Mouse (Mus musculus) midbrain, embryonic 11.5 days (tissue): ENCODE data around the gene Olfr313. TPM values are rescaled to one million over a fixed set of nuclear protein-coding genes. Genes with fewer than 3 reads are reported as not detected.
"Not testable (repeated sequence)": the region's sequence is repeated elsewhere in the genome, so short reads cannot be mapped to it uniquely, and the experiment has no call there.

Experiments used
- ATAC-seq: fragments of 200-750 bp; cut with Nextera tagmentation; 2 replicates; pipeline ENCODE4 v1.8.0; 2017; ENCODE audit warnings: moderate TSS enrichment, moderate library complexity; ENCODE audit not compliant: low FRiP score
- DNase-seq: peaks from one replicate; pipeline ENCODE4 v3.0.0; 2015; ENCODE audit warnings: low spot score; ENCODE audit errors: missing footprints
- H3K27ac ChIP-seq: fragments of 300-500 bp; sonication (generic); 2 replicates; pipeline ENCODE4 v1.5.1; 2014; ENCODE audit warnings: low read depth, low read length
- H3K27me3 ChIP-seq: fragments of 300-500 bp; sonication (generic); 2 replicates; pipeline ENCODE4 v1.6.1; 2014; ENCODE audit warnings: mild to moderate bottlenecking, low read length, moderate library complexity, mixed read lengths; ENCODE audit not compliant: control insufficient read depth, insufficient read depth
- H3K36me3 ChIP-seq: fragments of 300-500 bp; sonication (generic); 2 replicates; pipeline ENCODE4 v1.6.1; 2014; ENCODE audit warnings: mild to moderate bottlenecking, low read length, moderate library complexity, mixed read lengths; ENCODE audit not compliant: control insufficient read depth, insufficient read depth
- H3K4me1 ChIP-seq: fragments of 300-500 bp; sonication (generic); 2 replicates; pipeline ENCODE4 v1.6.1; 2014; ENCODE audit warnings: low read length; ENCODE audit not compliant: control insufficient read depth, insufficient read depth
- H3K4me2 ChIP-seq: fragments of 300-500 bp; sonication (generic); 2 replicates; pipeline ENCODE4 v1.6.1; 2014; ENCODE audit warnings: mild to moderate bottlenecking, moderate library complexity
- H3K4me3 ChIP-seq: fragments of 300-500 bp; sonication (generic); 2 replicates; pipeline ENCODE4 v1.5.1; 2014; ENCODE audit warnings: low read depth, low read length
- H3K9ac ChIP-seq: fragments of 300-500 bp; sonication (generic); 2 replicates; pipeline ENCODE4 v1.6.1; 2014; ENCODE audit warnings: low read length
- H3K9me3 ChIP-seq: fragments of 300-500 bp; sonication (generic); 2 replicates; pipeline ENCODE4 v1.6.1; 2016; ENCODE audit warnings: low read length; ENCODE audit not compliant: control insufficient read depth
- WGBS: fragments of 180-500 bp; shearing (Covaris S2); extraction: QIAGEN DNeasy Blood & Tissue Kit; methylation state at CpG from one replicate; pipeline ENCODE4 v1.1.7; 2014; 5-methylcytosine and 5-hydroxymethylcytosine counted together
- polyA plus RNA-seq: library from polyadenylated mRNA; unstranded; fragments of >200 nt; fragmentation: Nextera tagmentation; extraction: Ambion mirVana; gene quantifications from 2 replicates; pipeline ENCODE4 v1.2.1, GENCODE M21; 2014

Gene Olfr313
- not detected in 2 replicates for polyA plus RNA-seq

- not testable (repeated sequence) for H3K4me3 ChIP-seq, ATAC-seq, H3K9ac ChIP-seq, H3K4me2 ChIP-seq, DNase-seq, H3K27ac ChIP-seq, H3K36me3 ChIP-seq, H3K4me1 ChIP-seq, H3K27me3 ChIP-seq, H3K9me3 ChIP-seq
- WGBS, result 62% methylated on average over 1 of the region's 1 CpGs
These were observed at the start of gene Olfr313 for GRCm38 (mm10) chr11:58814700-58815099. Gene Olfr313 (plus strand): TSS chr11:58815000.

- DNase-seq, result no peak
- no peak within 1 kb of the TSS for H3K4me3 ChIP-seq
- no peak within 1 kb of the TSS for H3K27ac ChIP-seq
- no peaks in the 10 kb centered on the region for H3K36me3 ChIP-seq
- no peak within 1 kb of the TSS for H3K4me2 ChIP-seq
- no peak for ATAC-seq
- H3K9me3 ChIP-seq, result no peaks in the 10 kb centered on the region
- H3K27me3 ChIP-seq, result no peaks in the 10 kb centered on the region
- no peaks in the 10 kb centered on the region for H3K4me1 ChIP-seq
- no peak within 1 kb of the TSS for H3K9ac ChIP-seq
These were observed 41.9 kb upstream of the Olfr313 start, which contains the start of gene Olfr315 for GRCm38 (mm10) chr11:58772888-58773287. Gene Olfr315 (plus strand): TSS chr11:58773188.

- Histone ChIP-seq H3K27ac (no peak within 1 kb of the TSS), H3K9me3 (no peaks in the 10 kb centered on the region), H3K27me3 (no peaks in the 10 kb centered on the region), H3K36me3 (no peaks in the 10 kb centered on the region), H3K4me1 (no peaks in the 10 kb centered on the region), H3K4me2 (no peak within 1 kb of the TSS), H3K9ac (no peak within 1 kb of the TSS), H3K4me3 (no peak within 1 kb of the TSS)
- no peak for DNase-seq
- WGBS, result 80% methylated on average over 6 of the region's 6 CpGs
- no peak for ATAC-seq
These were observed 32.2 kb upstream of the Olfr313 start, which contains the start of gene Olfr314 for GRCm38 (mm10) chr11:58782480-58783089. Gene Olfr314 (plus strand): TSS chr11:58782952.

GRCm38 (mm10) chr11:58784182-58784581 is 30.6 kb upstream of the Olfr313 start:
- 85% methylated on average over 2 of the region's 2 CpGs for WGBS
- ATAC-seq (no peak), DNase-seq (no peak)
- Histone ChIP-seq H3K36me3 (no peaks in the 10 kb centered on the region), H3K4me1 (no peaks in the 10 kb centered on the region), H3K4me2 (no peak overlapping the region), H3K9me3 (no peaks in the 10 kb centered on the region), H3K9ac (no peak overlapping the region), H3K27me3 (no peaks in the 10 kb centered on the region), H3K27ac (no peak overlapping the region), H3K4me3 (no peak overlapping the region)

- Histone ChIP-seq H3K4me1 (no peaks in the 10 kb centered on the region), H3K36me3 (no peaks in the 10 kb centered on the region), H3K4me2 (no peak overlapping the region), H3K9ac (no peak overlapping the region), H3K4me3 (no peak overlapping the region), H3K9me3 (no peaks in the 10 kb centered on the region), H3K27ac (no peak overlapping the region), H3K27me3 (no peaks in the 10 kb centered on the region)
- no peak for ATAC-seq
- DNase-seq, result no peak
- 89% methylated on average over 10 of the region's 10 CpGs for WGBS
These were observed 27.1 kb upstream of the Olfr313 start for GRCm38 (mm10) chr11:58787651-58788050.

GRCm38 (mm10) chr11:58788346-58788745 is 26.5 kb upstream of the Olfr313 start:
- ATAC-seq (no peak), DNase-seq (no peak)
- H3K4me1 ChIP-seq, result no peaks in the 10 kb centered on the region
- H3K27me3 ChIP-seq, result no peaks in the 10 kb centered on the region
- WGBS, result 84% methylated on average over 8 of the region's 8 CpGs
- H3K9me3 ChIP-seq, result no peaks in the 10 kb centered on the region
- no peak overlapping the region for H3K27ac ChIP-seq
- H3K4me2 ChIP-seq, result no peak overlapping the region
- no peak overlapping the region for H3K9ac ChIP-seq
- no peak overlapping the region for H3K4me3 ChIP-seq
- H3K36me3 ChIP-seq, result no peaks in the 10 kb centered on the region

- no peak overlapping the region for H3K9ac ChIP-seq
- no peaks in the 10 kb centered on the region for H3K27me3 ChIP-seq
- no peak overlapping the region for H3K4me3 ChIP-seq
- H3K4me1 ChIP-seq, result no peaks in the 10 kb centered on the region
- WGBS, result 35% methylated on average over 3 of the region's 3 CpGs
- H3K36me3 ChIP-seq, result no peaks in the 10 kb centered on the region
- H3K27ac ChIP-seq, result no peak overlapping the region
- no peaks in the 10 kb centered on the region for H3K9me3 ChIP-seq
- DNase-seq, result no peak
- H3K4me2 ChIP-seq, result no peak overlapping the region
- ATAC-seq, result no peak
These were observed 25.3 kb upstream of the Olfr313 start for GRCm38 (mm10) chr11:58789532-58789931.

- Histone ChIP-seq H3K27me3 (no peaks in the 10 kb centered on the region), H3K4me3 (no peak overlapping the region), H3K4me2 (no peak overlapping the region), H3K36me3 (no peaks in the 10 kb centered on the region), H3K9me3 (no peaks in the 10 kb centered on the region), H3K4me1 (no peaks in the 10 kb centered on the region), H3K9ac (no peak overlapping the region), H3K27ac (no peak overlapping the region)
- DNase-seq (no peak), ATAC-seq (no peak)
- 65% methylated on average over 2 of the region's 2 CpGs for WGBS
These were observed 24.7 kb upstream of the Olfr313 start for GRCm38 (mm10) chr11:58790053-58790452.

- ATAC-seq (no peak), DNase-seq (no peak)
- Histone ChIP-seq H3K36me3 (no peaks in the 10 kb centered on the region), H3K9me3 (no peaks in the 10 kb centered on the region), H3K27ac (no peak overlapping the region), H3K27me3 (no peaks in the 10 kb centered on the region), H3K4me2 (no peak overlapping the region), H3K9ac (no peak overlapping the region), H3K4me1 (no peaks in the 10 kb centered on the region), H3K4me3 (no peak overlapping the region)
- WGBS, result 87% methylated on average over 6 of the region's 6 CpGs
These were observed 24.2 kb upstream of the Olfr313 start for GRCm38 (mm10) chr11:58790646-58791045.
